Mouse (Mus musculus) MEL (cell line): ENCODE data around the gene Galnt15. TPM values are rescaled to one million over a fixed set of nuclear protein-coding genes. Genes with fewer than 3 reads are reported as not detected.

Experiments used
- DNase-seq: peaks from one replicate; pipeline ENCODE4 v3.0.0; 2011; ENCODE audit warnings: low read depth, low spot score
- H3K27ac ChIP-seq: 2 replicates; pipeline ENCODE4 v1.5.1; 2012; ENCODE audit warnings: low read depth, mild to moderate bottlenecking, control low read depth, low read length, moderate library complexity; ENCODE audit not compliant: control insufficient read depth
- H3K27me3 ChIP-seq, 2 experiments: fragments of 150-350 bp in 1 of 2; sonication (generic) in 1 of 2; 2 replicates each; pipeline ENCODE4 v1.6.1; 2012; ENCODE audit warnings: low read length in 2 of 2, mild to moderate bottlenecking in 2 of 2, improper control_type of control experiment in 1 of 2, moderate library complexity in 1 of 2; ENCODE audit not compliant: insufficient read depth in 2 of 2, control insufficient read depth in 1 of 2
- H3K36me3 ChIP-seq, 2 experiments: 2 replicates each; pipeline ENCODE4 v1.6.1; 2012 to 2014; ENCODE audit warnings: low read length in 2 of 2, improper control_type of control experiment in 1 of 2, inconsistent platforms in 1 of 2, mild to moderate bottlenecking in 1 of 2; ENCODE audit not compliant: insufficient read depth in 2 of 2, control insufficient read depth in 1 of 2
- H3K4me1 ChIP-seq, 2 experiments: fragments of 150-350 bp in 1 of 2; sonication (generic) in 1 of 2; 2 replicates each; pipeline ENCODE4 v1.6.1; 2012; ENCODE audit warnings: low read length in 2 of 2, improper control_type of control experiment in 1 of 2, mild to moderate bottlenecking in 1 of 2; ENCODE audit not compliant: insufficient read depth in 2 of 2, control insufficient read depth in 1 of 2
- H3K4me3 ChIP-seq, 2 experiments: fragments of 150-350 bp in 1 of 2; sonication (generic) in 1 of 2; 2 replicates each; pipeline ENCODE4 v1.5.1; 2012; ENCODE audit warnings: low read depth in 2 of 2, low read length in 2 of 2, mild to moderate bottlenecking in 2 of 2, moderate library complexity in 2 of 2, control low read depth in 1 of 2, improper control_type of control experiment in 1 of 2; ENCODE audit not compliant: control insufficient read depth in 1 of 2, insufficient read depth in 1 of 2
- H3K79me2 ChIP-seq: 2 replicates; pipeline ENCODE4 v1.6.1; 2012; ENCODE audit warnings: mild to moderate bottlenecking, low read length, moderate library complexity; ENCODE audit not compliant: control insufficient read depth, poor library complexity, insufficient read depth
- H3K9ac ChIP-seq: 2 replicates; pipeline ENCODE4 v1.6.1; 2012; ENCODE audit warnings: low read depth, mild to moderate bottlenecking, control low read depth, low read length, moderate library complexity; ENCODE audit not compliant: control insufficient read depth, poor library complexity, severe bottlenecking
- H3K9me3 ChIP-seq: fragments of 150-350 bp; sonication (generic); replicated peaks from 2 replicates; pipeline ENCODE4 v1.6.1; 2012; ENCODE audit warnings: mild to moderate bottlenecking, low read length, improper control_type of control experiment, moderate library complexity; ENCODE audit not compliant: insufficient read depth
- ELF1 ChIP-seq: IDR thresholded peaks from 2 replicates; pipeline ENCODE4 v1.6.1; 2014; ENCODE audit warnings: low read depth, mild to moderate bottlenecking, inconsistent platforms, low read length, improper control_type of control experiment, moderate library complexity
- GABPA ChIP-seq: IDR thresholded peaks from 2 replicates; pipeline ENCODE4 v1.6.1; 2012; ENCODE audit warnings: low read depth, mild to moderate bottlenecking, inconsistent platforms, low read length, improper control_type of control experiment, moderate library complexity
- HCFC1 ChIP-seq: IDR thresholded peaks from 2 replicates; pipeline ENCODE4 v1.6.1; 2012; ENCODE audit warnings: low read depth, mild to moderate bottlenecking, inconsistent platforms, low read length, improper control_type of control experiment, moderate library complexity
- KAT2A ChIP-seq: conservative IDR thresholded peaks from 2 replicates; pipeline ENCODE4 v1.6.1; 2012; ENCODE audit warnings: low read depth, low read length, improper control_type of control experiment, inconsistent platforms
- MAZ ChIP-seq: IDR thresholded peaks from 2 replicates; pipeline ENCODE4 v1.6.1; 2012; ENCODE audit warnings: low read depth, mild to moderate bottlenecking, inconsistent platforms, low read length, improper control_type of control experiment
- MEF2A ChIP-seq: IDR thresholded peaks from 2 replicates; pipeline ENCODE4 v1.6.1; 2014; ENCODE audit warnings: low read depth, mild to moderate bottlenecking, inconsistent platforms, low read length, improper control_type of control experiment; ENCODE audit not compliant: poor library complexity, insufficient replicate concordance, severe bottlenecking; ENCODE audit errors: extremely low read depth
- MYC ChIP-seq: IDR thresholded peaks from 2 replicates; pipeline ENCODE4 v1.6.1; 2011; ENCODE audit warnings: low read depth, mild to moderate bottlenecking, low read length, improper control_type of control experiment, moderate library complexity
- POLR2A ChIP-seq, 2 experiments: IDR thresholded peaks; 2 replicates each; pipeline ENCODE4 v1.6.1; 2011 to 2012; ENCODE audit warnings: low read length in 2 of 2, mild to moderate bottlenecking in 2 of 2, control low read depth in 1 of 2, improper control_type of control experiment in 1 of 2, low read depth in 1 of 2, moderate library complexity in 1 of 2; ENCODE audit not compliant: control insufficient read depth in 1 of 2, insufficient read depth in 1 of 2, poor library complexity in 1 of 2
- POLR2AphosphoS2 ChIP-seq: IDR thresholded peaks from 2 replicates; pipeline ENCODE4 v1.6.1; 2011; ENCODE audit warnings: low read length, improper control_type of control experiment
- RAD21 ChIP-seq: IDR thresholded peaks from 2 replicates; pipeline ENCODE4 v1.6.1; 2011; ENCODE audit warnings: mild to moderate bottlenecking, low read depth, low read length, improper control_type of control experiment
- SIN3A ChIP-seq: IDR thresholded peaks from 2 replicates; pipeline ENCODE4 v1.6.1; 2012; ENCODE audit warnings: low read length, improper control_type of control experiment, inconsistent platforms
- SMC3 ChIP-seq: IDR thresholded peaks from 2 replicates; pipeline ENCODE4 v1.6.1; 2011; ENCODE audit warnings: low read depth, low read length, improper control_type of control experiment
- TAL1 ChIP-seq: IDR thresholded peaks from 2 replicates; pipeline ENCODE4 v1.6.1; 2012; ENCODE audit warnings: mild to moderate bottlenecking, inconsistent platforms, low read length, moderate library complexity, mixed read lengths
- TBP ChIP-seq: IDR thresholded peaks from 2 replicates; pipeline ENCODE4 v1.8.0; 2011; ENCODE audit warnings: low read depth, low read length, improper control_type of control experiment
- TCF12 ChIP-seq: IDR thresholded peaks from 2 replicates; pipeline ENCODE4 v1.6.1; 2014; ENCODE audit warnings: low read depth, mild to moderate bottlenecking, inconsistent platforms, low read length, improper control_type of control experiment, moderate library complexity
- USF2 ChIP-seq, 2 experiments: IDR thresholded peaks; 2 replicates each; pipeline ENCODE4 v1.6.1; 2011 to 2012; ENCODE audit warnings: improper control_type of control experiment in 2 of 2, low read length in 2 of 2, borderline replicate concordance in 1 of 2, inconsistent platforms in 1 of 2, low read depth in 1 of 2, mild to moderate bottlenecking in 1 of 2; ENCODE audit not compliant: insufficient read depth in 1 of 2
- ZKSCAN1 ChIP-seq: IDR thresholded peaks from 2 replicates; pipeline ENCODE4 v1.6.1; 2012; ENCODE audit warnings: low read depth, mild to moderate bottlenecking, inconsistent platforms, low read length, improper control_type of control experiment, moderate library complexity
- ZMIZ1 ChIP-seq: IDR thresholded peaks from 2 replicates; pipeline ENCODE4 v1.6.1; 2012; ENCODE audit warnings: low read depth, mild to moderate bottlenecking, inconsistent platforms, low read length, improper control_type of control experiment, moderate library complexity
- ZNF384 ChIP-seq: IDR thresholded peaks from 2 replicates; pipeline ENCODE4 v1.6.1; 2012; ENCODE audit warnings: low read depth, mild to moderate bottlenecking, inconsistent platforms, low read length, improper control_type of control experiment
- polyA plus RNA-seq, 2 experiments: library from polyadenylated mRNA; stranded (reverse) in 1 of 2; unstranded in 1 of 2; fragments of >175 nt in 1 of 2; fragments of >200 nt in 1 of 2; gene quantifications; 2 replicates each; pipeline versions ENCODE4 v1.2.1 to v1.2.4; 2012; ENCODE audit warnings: low replicate concordance in 2 of 2, low read depth in 1 of 2; ENCODE audit not compliant: insufficient read length in 2 of 2, insufficient read depth in 1 of 2, missing spikeins in 1 of 2
- total RNA-seq: library from RNA; depleted of rRNA; stranded (reverse); fragments of 300-350 nt; gene quantifications from 2 replicates; pipeline ENCODE4 v1.2.3, GENCODE M21; 2012

The Galnt15 gene
- total and polyA plus RNA-seq, 3 experiments, result 0.04 to 0.15 TPM; not detected in 1

DNA sequence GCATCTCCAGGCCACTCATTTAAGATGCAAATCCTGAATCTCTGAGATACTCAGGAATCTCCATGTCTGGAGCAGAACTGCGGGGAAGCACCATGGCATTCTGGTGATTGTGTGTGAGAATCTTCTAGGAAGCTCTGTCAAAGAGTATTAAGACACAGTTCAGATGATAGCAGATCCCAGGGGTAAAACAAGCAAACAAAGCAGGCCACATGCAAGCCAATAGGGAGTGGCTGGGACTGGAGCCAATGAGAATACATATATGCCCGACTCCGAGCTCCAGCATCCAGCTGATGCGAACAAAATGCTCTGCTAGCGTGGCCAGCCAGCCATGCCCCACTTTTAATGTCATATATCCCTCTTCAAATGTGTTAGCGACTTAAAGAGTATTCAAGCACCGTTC lies 27.8 kb upstream of the Galnt15 start:
- no peaks in the 10 kb centered on the region for H3K4me1 ChIP-seq
- H3K36me3 ChIP-seq, result no peaks in the 10 kb centered on the region
- H3K4me3 ChIP-seq, result no peak overlapping the region
- H3K9ac ChIP-seq, result no peak overlapping the region
- H3K27me3 ChIP-seq, result peaks cover 0 to 6% of the 10 kb centered on the region in 2 experiments; a peak in 3 of 4 replicates
- TF ChIP-seq MAZ (no peak), MEF2A (no peak), TAL1 (no peak), POLR2A (IDR thresholded peaks at IDR 0.05; ENCODE audit: control insufficient read depth in 1 of 2, insufficient read depth in 1 of 2, low read depth in 1 of 2, low read length in 2 of 2, poor library complexity in 1 of 2) (no peak), ZMIZ1 (no peak), HCFC1 (no peak), ZKSCAN1 (no peak), GABPA (no peak), ELF1 (no peak), TCF12 (no peak), SMC3 (no peak), POLR2AphosphoS2 (no peak), KAT2A (no peak), MYC (no peak), TBP (no peak), ZNF384 (no peak), USF2 (IDR thresholded peaks at IDR 0.05; ENCODE audit: borderline replicate concordance in 1 of 2, insufficient read depth in 1 of 2, low read depth in 1 of 2, low read length in 2 of 2) (no peak), SIN3A (no peak)
- DNase-seq, result no peak
- no peaks in the 10 kb centered on the region for H3K9me3 ChIP-seq
- H3K27ac ChIP-seq, result no peak overlapping the region
- H3K79me2 ChIP-seq, result no peaks in the 10 kb centered on the region

DNA sequence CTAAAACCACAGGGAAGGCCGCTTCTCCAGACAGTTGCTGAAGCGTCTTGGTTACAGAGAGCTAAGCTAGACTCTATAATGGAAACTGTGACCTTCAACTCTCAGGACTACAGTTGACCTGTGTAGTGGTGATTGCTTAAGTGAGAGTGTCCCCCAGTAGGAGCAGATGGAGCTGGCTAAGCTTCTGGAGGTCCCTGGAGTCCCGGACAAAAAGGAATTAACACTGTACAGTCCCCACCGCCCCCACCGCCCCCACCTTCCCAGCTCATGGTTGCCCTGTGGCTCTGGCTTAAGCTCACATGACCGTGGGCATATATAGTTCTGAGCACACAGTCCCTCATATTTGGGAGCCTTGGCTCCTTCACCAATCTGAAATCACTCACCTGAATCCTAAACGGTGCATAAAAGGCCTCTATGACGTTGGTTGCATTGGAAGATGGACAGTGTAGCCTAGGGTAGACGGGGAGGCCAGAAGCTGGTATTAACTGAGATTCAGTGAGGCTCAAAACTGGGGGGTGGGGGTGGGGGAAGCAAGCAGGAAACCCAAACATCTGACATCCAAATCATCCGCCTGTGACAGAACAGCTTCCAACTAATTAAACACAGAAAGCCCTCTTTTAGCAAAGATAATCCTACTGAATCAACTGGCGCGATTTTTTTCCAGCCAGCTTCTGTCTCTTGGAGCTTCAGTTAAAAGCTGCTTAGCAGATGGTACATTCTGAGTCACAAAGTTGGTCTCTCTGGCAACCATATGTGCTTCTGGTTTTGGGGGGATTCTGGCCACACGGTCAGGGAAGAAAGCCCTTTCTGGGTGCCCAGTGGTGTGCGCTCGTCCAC lies 26.1 kb upstream of the Galnt15 start:
- Histone ChIP-seq H3K9ac (no peak overlapping the region), H3K79me2 (no peaks in the 10 kb centered on the region), H3K27ac (no peak overlapping the region), H3K4me3 (no peak overlapping the region), H3K9me3 (no peaks in the 10 kb centered on the region), H3K4me1 (no peaks in the 10 kb centered on the region), H3K36me3 (no peaks in the 10 kb centered on the region), H3K27me3 (peaks cover 0 to 6% of the 10 kb centered on the region in 2 experiments; a peak in 3 of 4 replicates)
- TF ChIP-seq RAD21, result no peak
- DNase-seq, result no peak
